Mouse (Mus musculus) heart, adult 2 months (tissue): ENCODE measurements at regions not wholly inside any gene's neighbourhood (a gene's known extent, or its start where the extent isn't known, plus 50 kb on each side); places are given as distances from the start of the nearest gene placed in this dataset.

ENCODE experiments used
- DNase-seq, 2 experiments: peaks; one replicate each; pipeline ENCODE4 v3.0.0; 2021
- H3K27ac ChIP-seq: fragments of 200-600 bp; 2 replicates; pipeline ENCODE4 v1.8.1; 2022
- H3K27me3 ChIP-seq: fragments of 200-500 bp; 2 replicates; pipeline ENCODE4 v1.6.1; 2012; ENCODE audit warnings: mild to moderate bottlenecking, low read length, inconsistent platforms, mixed read lengths; ENCODE audit not compliant: control insufficient read depth, insufficient read depth
- H3K36me3 ChIP-seq: fragments of 200-500 bp; 2 replicates; pipeline ENCODE4 v1.6.1; 2012; ENCODE audit warnings: low read length, inconsistent platforms; ENCODE audit not compliant: control insufficient read depth, insufficient read depth
- H3K4me1 ChIP-seq: fragments of 200-500 bp; 2 replicates; pipeline ENCODE4 v1.6.1; 2011; ENCODE audit warnings: low read length; ENCODE audit not compliant: control insufficient read depth, insufficient read depth
- H3K4me3 ChIP-seq: fragments of 200-600 bp; 2 replicates; pipeline ENCODE4 v1.8.1; 2022
- H3K79me2 ChIP-seq: fragments of 200-500 bp; replicated peaks from 2 replicates; pipeline ENCODE4 v1.6.1; 2012; ENCODE audit warnings: mild to moderate bottlenecking, inconsistent platforms, low read length, moderate library complexity, mixed read lengths; ENCODE audit not compliant: control insufficient read depth, insufficient read depth
- H3K9ac ChIP-seq: fragments of 200-500 bp; 2 replicates; pipeline ENCODE4 v1.6.1; 2012; ENCODE audit warnings: low read depth, mild to moderate bottlenecking, control low read depth, inconsistent platforms, low read length, mixed read lengths
- CTCF ChIP-seq: fragments of 200-600 bp; IDR thresholded peaks from 2 replicates; pipeline ENCODE4 v1.8.1; 2022; ENCODE audit warnings: antibody characterized with exemption, mild to moderate bottlenecking, moderate library complexity
- EP300 ChIP-seq: fragments of 200-500 bp; IDR thresholded peaks from 2 replicates; pipeline ENCODE4 v1.6.1; 2011; ENCODE audit warnings: low read depth, low read length, control low read depth; ENCODE audit not compliant: insufficient read depth
- POLR2A ChIP-seq: fragments of 200-500 bp; IDR thresholded peaks from 2 replicates; pipeline ENCODE4 v1.6.1; 2011; ENCODE audit warnings: mild to moderate bottlenecking, low read depth, low read length, control low read depth; ENCODE audit not compliant: insufficient read depth
- WGBS: fragments of 180-500 bp; shearing (Covaris S2); methylation state at CpG from one replicate; pipeline ENCODE4 v1.1.7; 2018; 5-methylcytosine and 5-hydroxymethylcytosine counted together
- intact Hi-C: fragments of 180-260 bp; cut with DNase I; formaldehyde crosslinking; loops from one replicate; pipeline ENCODE4 v1.15.1; 2025

- no peaks in the 10 kb centered on the region for H3K36me3 ChIP-seq
- no peak for DNase-seq
- TF ChIP-seq CTCF (no peak), EP300 (no peak), POLR2A (no peak)
- H3K79me2 ChIP-seq, result no peaks in the 10 kb centered on the region
- no peak overlapping the region for H3K9ac ChIP-seq
- 85% methylated on average over 1 of the region's 1 CpGs for WGBS
- H3K4me1 ChIP-seq, result no peaks in the 10 kb centered on the region
- no peak overlapping the region for H3K4me3 ChIP-seq
- no peaks in the 10 kb centered on the region for H3K27me3 ChIP-seq
- intact Hi-C loops, result no loop called here
- no peak overlapping the region for H3K27ac ChIP-seq
Measured at GRCm38 (mm10) chr11:48449883-48450282, 350.2 kb upstream of the Rack1 start.

DNA sequence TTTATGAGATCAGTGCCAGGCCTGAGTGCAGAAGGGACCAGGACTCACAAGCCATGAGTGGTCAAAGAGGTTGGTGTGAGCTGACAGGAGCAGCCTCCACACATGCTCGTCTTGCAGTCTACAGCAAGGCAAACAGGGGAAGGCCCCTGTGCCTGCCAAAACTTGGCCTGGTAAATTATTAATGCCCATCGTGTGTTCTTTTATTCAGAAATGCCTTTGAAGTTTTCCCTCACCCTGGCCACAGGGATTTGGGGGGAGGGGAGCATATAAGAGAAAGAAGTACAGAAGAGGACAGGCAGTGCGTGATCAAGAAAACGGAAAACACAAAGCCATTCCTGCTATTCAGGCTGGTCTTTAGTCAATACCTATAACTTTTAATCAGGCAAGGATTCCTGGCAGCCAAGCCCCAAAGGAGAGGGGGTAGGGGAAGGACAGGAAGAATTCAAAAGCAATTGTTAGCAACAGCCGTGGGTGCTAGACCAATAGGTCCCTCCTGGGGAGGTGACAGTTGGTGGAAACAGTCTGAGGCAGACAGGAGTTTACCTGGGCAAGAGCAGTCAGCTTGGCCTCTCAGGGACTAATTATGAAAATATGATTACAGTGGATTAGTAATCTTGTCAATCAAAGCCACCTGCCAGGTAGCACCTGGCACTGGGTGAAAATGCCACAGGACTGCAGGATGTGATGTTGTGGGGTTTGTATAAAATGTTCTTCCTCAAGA lies 357.4 kb upstream of the Rack1 start:
- Histone ChIP-seq H3K4me1 (peaks cover 3% of the 10 kb centered on the region; the same call in 1 of the 2 replicates), H3K27me3 (no peaks in the 10 kb centered on the region), H3K79me2 (no peaks in the 10 kb centered on the region), H3K4me3 (no peak overlapping the region), H3K36me3 (no peaks in the 10 kb centered on the region), H3K27ac (no peak overlapping the region), H3K9ac (no peak overlapping the region)
- DNase-seq, result no peak
- intact Hi-C loops, result no loop called here
- 61% methylated on average over 5 of the region's 5 CpGs for WGBS
- no peak for TF ChIP-seq POLR2A
- no peak for TF ChIP-seq CTCF
- no peak for TF ChIP-seq EP300

- 83% methylated on average over 3 of the region's 3 CpGs for WGBS
- peaks cover 3% of the 10 kb centered on the region; the same call in 1 of the 2 replicates for H3K4me1 ChIP-seq
- intact Hi-C loops, result no loop called here
Measured at GRCm38 (mm10) chr11:48436712-48437111, 363.4 kb upstream of the Rack1 start.

DNA sequence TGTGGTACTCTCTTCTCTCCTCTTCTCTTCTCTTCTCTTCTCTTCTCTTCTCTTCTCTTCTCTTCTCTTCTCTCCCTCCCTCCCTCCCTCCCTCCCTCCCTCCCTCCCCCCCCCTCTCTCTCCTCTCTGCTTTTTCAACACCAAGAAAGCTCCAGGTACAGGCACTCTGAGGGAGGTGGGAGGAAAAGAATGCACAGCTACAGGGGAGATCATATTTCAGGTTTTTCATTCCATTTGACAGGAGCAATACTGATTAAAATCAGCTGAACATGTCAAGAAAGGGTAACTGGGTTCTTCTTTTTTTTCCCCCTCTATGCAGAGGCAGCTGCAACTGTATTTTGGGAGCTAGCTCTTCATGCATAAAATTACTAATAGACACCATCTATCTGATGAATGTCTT lies 368.8 kb upstream of the Rack1 start:
- DNase-seq, result no peak
- intact Hi-C loops, result no loop called here
- Histone ChIP-seq H3K27ac (no peak overlapping the region), H3K4me3 (no peak overlapping the region), H3K36me3 (no peaks in the 10 kb centered on the region), H3K9ac (no peak overlapping the region), H3K4me1 (no peaks in the 10 kb centered on the region), H3K79me2 (no peaks in the 10 kb centered on the region), H3K27me3 (no peaks in the 10 kb centered on the region)
- no peak for TF ChIP-seq EP300
- no peak for TF ChIP-seq POLR2A
- no peak for TF ChIP-seq CTCF

More at GRCm38 (mm10) chr11:48436712-48437111, 363.4 kb upstream of the Rack1 start:
- no peaks in the 10 kb centered on the region for H3K79me2 ChIP-seq
- no peak for TF ChIP-seq POLR2A
- no peak for TF ChIP-seq EP300
- TF ChIP-seq CTCF, result no peak
- H3K27ac ChIP-seq, result no peak overlapping the region
- no peak overlapping the region for H3K4me3 ChIP-seq
- H3K36me3 ChIP-seq, result no peaks in the 10 kb centered on the region
- no peak for DNase-seq
- H3K27me3 ChIP-seq, result no peaks in the 10 kb centered on the region
- no peak overlapping the region for H3K9ac ChIP-seq

- Histone ChIP-seq H3K9ac (no peak overlapping the region), H3K79me2 (no peaks in the 10 kb centered on the region), H3K27me3 (no peaks in the 10 kb centered on the region), H3K27ac (no peak overlapping the region), H3K4me1 (no peaks in the 10 kb centered on the region), H3K36me3 (no peaks in the 10 kb centered on the region), H3K4me3 (no peak overlapping the region)
- no peak for DNase-seq
- intact Hi-C loops, result loop anchor here (10.0 kb wide), 1 partner anchor 443 kb away; the partner anchor contains the start of gene Sgcd
- TF ChIP-seq CTCF, result no peak
- TF ChIP-seq EP300, result no peak
- no peak for TF ChIP-seq POLR2A
- WGBS, result 55% methylated on average over 2 of the region's 2 CpGs
Measured at GRCm38 (mm10) chr11:48427423-48427822, 372.7 kb upstream of the Rack1 start.

DNA sequence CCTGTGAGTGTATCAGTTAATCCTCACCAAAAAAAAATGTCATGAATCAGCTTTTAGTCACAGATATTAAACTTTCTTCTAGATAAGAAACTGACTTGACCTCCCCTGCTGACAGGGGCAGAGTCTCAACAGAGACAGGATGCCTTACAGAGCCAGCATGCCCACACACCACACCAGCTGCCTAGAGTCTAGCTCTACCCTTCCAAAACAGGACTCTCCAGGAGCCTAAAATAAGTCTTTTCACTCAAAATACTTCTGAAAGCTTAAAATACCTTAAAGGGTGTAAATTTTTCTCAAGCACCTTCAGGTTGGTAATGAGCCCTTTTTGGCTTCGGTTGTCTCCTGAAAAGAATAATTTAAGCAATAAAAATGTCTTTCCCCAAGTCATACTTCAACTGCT lies 373.7 kb upstream of the Rack1 start:
- no peak overlapping the region for H3K27ac ChIP-seq
- no peaks in the 10 kb centered on the region for H3K79me2 ChIP-seq
- intact Hi-C loops, result loop anchor here (10.0 kb wide), 1 partner anchor 442 kb away; the partner anchor contains the start of gene Sgcd
- TF ChIP-seq POLR2A (no peak), EP300 (no peak), CTCF (no peak)
- H3K4me3 ChIP-seq, result no peak overlapping the region
- H3K9ac ChIP-seq, result no peak overlapping the region
- WGBS, result 69% methylated on average over 1 of the region's 1 CpGs
- no peak for DNase-seq
- H3K4me1 ChIP-seq, result no peaks in the 10 kb centered on the region
- H3K36me3 ChIP-seq, result no peaks in the 10 kb centered on the region
- no peaks in the 10 kb centered on the region for H3K27me3 ChIP-seq
